Mouse (Mus musculus): ENCODE measurements around the gene Prune1. TPM values are rescaled to one million over a fixed set of nuclear protein-coding genes. Genes with fewer than 3 reads are reported as not detected.

The Prune1 gene
- polyA plus RNA-seq, 1 experiment from 2014 or later, result 9.0 TPM

DNA sequence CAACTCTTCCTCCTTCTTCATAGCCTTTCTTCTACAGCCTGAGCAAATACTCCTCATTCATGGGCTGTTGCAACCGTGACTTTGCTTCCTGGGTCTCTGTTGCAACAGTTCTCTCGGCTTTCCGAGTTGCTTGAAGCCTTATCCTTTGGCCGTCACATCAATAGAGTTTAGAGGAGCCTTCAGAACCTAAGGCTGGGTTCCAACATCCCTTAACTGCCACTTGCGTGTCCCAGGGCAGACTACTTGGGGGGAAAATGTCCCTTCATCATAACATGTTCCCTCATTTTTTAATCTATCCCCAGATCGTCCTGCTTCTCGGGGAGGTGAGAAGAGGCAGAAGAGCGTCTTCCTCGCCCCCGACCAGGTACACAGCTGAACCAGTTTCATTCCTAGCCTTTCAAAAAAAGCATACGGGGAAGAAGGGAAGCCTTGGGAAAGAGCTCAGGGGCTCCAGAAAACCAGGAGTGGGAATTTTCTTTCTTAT, 547 bp upstream of the Prune1 start:
- peak; percentile 64 for DNase-seq (ENCODE audit: low spot score)

DNA sequence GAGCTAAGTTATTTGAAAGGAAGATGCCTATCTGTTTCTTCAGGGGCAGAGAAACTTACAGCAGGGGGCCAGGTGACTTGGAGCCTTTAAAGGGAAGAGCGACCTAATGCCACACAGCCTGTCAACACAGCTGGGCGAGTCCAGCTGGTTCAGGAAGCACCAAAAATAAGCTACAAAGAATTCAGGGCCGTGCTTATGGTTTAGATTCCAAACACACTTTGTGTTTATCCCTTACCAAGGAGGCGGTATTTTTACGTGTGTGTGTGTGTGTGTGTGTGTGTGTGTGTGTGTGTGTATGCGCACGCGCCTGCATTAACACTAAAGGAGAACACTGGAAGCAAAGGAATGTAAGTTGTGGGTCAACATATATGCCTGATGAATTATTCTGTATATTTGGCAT, 1.1 kb downstream of the Prune1 start:
- DNase-seq (ENCODE audit: low spot score), result peak; percentile 49

DNA sequence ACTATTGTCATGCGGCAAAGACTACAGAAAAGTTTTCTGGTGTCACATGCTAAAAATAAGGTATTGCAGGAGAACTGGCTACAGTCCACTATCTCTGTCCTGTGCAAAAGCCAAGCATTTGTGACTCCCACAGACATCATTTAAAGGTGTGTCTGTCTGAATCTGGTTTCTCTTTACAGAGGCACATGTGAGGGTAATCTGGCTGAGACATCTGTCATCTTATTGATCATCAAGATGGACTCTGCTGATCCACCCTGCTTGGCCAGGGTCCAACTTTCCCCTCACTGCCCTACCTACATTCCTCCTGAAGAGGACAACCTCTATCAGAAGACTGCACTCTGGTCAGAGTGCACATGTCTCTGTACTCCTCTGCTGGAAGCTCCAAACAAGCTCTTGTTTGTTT, 4.7 kb downstream of the Prune1 start:
- DNase-seq (ENCODE audit: low spot score), result no peak

DNA sequence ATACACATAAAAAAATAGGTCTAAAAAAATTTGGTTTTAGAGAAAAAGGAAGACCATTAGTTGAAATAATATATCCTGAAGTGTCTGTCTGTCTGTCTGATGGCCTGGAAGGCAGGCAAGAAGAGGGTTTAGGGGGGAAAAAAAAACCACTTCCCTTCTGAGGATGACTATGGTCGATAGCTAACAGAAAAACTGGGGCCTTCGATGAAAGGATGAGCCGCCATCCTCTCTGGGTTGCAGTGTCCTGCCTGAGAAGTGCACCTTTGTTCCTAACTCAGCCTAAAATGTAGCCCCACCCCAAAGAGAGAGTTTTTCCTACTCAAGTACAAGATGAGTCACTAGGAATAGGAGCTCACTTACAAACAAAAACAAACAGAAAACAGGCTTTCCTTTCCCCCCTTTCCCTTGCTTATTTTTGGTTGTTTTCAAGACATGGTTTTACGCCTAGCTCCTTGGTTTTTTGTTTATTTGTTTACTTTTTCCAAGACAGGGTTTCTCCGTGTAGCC, 5.4 kb downstream of the Prune1 start:
- DNase-seq (ENCODE audit: low spot score), result peak; percentile 35

DNA sequence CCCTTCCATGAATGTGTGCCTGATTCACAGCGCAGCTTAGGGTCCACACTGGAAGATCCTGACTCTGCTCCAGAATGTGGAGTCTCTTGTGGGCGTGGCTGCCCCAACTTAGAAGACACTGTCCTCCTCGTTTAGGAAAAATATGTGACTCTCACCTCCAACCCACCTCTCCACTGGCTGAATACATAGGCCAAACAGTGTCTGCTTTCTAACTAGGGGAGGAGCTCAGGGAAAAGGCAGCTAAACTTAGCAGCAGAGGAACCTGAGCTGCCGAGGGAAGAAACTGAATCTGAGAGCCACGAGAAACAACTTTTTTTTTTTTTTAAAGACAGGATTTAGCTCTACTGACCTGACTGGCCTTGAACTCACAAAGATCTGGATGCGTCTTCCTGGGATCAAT, 6.7 kb downstream of the Prune1 start:
- DNase-seq (ENCODE audit: low spot score), result no peak

DNA sequence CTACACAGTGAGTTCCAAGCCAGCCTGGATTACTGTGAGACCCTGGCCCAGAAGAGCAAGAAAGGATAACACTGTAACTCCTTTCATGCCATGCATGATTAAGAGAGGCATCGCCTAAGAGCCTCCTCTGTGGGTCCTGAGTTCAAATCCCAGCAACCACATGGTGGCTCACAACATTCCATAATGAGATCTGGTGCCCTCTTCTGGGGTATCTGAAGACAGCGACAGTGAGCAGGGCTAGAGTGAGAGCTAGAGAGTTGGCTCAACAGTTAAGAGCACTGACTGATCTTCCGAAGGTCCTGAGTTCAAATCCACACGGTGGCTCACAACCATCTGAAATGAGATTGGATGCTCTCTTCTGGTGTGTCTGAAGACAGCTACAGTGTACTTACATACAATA, 7.4 kb downstream of the Prune1 start:
- no peak for DNase-seq (ENCODE audit: low spot score)

DNA sequence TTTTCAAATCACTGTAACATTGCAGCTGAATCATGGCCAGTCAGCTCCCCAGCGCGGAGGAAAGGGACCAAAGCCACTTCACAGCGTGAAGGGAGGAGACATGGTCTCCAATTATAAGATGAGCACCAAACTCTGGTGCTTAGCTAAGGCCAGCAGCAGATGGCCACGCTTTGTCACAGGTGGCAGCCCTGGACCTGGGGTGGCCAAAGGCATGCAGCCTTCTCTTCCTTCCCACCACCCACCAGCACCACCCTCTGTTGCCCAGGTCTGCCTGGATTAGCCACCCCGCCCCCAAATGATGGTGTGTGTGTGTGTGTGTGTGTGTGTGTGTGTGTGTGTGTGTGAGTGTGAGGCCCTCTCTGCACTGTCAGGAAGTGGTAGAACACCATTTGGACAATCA, 8.4 kb downstream of the Prune1 start:
- no peak for DNase-seq (ENCODE audit: low spot score)

DNA sequence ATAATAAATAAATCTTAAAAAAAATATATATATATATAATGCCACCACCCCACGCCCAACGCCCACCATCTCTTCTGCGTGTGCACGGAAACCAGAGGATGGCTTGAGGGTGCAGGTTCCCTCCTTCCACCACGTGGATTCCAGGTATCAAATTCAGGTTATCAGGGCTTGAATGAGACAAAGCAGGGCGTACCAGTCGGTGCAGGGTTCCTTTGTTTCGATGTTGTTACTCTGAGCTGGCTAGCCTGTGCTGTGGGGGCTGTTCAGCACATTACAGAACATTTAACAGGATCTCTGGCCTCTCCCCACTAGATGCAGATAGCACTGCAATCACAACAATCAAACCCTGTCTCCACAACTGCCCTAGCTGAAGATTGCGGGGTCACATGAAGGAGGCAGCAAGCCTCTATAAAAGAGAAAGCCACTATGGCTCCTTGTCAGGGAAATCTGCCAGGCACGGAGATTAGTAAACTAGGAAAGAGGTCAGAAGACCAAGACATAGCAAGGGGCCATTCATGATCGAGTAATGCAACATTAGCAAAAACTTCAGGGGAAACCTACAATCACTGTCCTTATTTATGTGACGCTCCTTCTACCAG, 11.0 kb downstream of the Prune1 start:
- no peak for DNase-seq (ENCODE audit: low spot score)

DNA sequence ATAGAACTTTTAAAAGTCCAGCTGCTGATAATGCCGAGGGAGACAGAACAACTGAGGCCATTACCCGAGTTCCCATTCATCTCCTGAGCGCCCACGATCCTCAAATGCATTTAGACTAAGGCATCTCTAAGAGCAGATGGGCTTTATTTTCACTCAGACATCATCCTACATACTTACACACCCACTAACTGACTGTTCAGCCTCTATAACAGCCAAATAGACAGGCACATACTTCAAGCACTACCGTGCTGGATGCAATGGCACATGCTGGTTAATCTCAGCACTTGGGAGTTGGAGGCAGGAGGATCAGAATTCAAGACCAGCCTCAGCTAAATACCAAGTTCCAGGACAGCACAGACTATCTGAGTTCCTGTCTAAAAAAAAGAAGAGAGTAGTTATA, 12.1 kb downstream of the Prune1 start:
- DNase-seq (ENCODE audit: low spot score), result no peak

DNA sequence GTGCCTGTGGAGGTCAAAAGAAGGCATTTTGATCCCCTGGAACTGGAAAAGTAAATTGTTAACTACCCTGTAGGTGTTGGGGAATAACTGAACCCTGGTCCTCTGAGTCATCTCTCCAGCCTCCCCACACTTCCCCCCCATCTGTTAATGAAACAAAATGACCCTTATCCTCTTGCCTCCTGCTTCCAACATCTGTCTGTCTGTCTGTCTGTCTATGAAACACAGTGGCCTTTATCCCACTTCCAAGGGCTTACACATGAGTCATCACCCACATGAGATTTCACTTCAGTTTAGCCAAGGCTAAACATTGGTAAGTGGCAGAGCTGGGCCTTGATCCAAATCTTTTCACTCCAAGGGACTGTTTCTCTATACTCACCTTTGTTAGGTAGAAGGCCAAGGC, 14.0 kb downstream of the Prune1 start:
- no peak for DNase-seq (ENCODE audit: low spot score)

DNA sequence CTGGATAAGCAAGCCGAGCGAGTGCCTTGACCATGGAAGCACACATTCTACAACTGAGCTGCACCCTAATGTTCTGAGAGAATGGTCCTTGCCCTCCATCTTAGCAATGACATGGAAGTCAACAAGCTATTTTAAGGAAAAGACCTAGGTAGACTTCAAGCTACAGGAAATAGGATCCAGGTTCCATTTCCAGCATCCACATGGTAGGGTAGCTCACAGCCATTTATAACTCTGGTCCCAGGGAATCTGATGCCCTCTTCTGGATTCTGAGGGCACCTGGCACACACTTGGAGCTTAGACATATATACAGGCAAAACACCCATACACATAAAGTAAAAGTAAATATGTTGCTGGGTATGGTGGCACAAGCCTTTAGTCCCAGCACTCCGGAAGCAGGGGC, 15.8 kb downstream of the Prune1 start:
- DNase-seq (ENCODE audit: low spot score), result no peak

DNA sequence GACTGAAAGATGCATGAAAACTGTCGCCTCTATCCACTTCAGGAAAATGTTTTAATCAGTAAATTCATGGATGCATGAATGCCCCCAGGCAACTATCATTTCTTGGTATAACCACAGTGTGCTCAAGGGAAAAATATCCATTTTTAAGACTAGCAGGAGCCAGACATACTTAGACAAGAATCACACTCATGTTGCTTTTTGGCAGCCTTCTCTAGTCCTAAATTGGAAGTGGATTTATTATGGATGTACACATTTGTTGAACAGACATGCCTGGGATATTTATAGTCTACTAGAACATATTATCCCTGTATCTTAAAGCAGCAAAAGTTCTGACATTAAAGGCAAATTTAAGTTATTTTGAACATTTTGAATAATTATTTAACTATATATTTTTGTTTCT, 17.2 kb downstream of the Prune1 start:
- no peak for DNase-seq (ENCODE audit: low spot score)

DNA sequence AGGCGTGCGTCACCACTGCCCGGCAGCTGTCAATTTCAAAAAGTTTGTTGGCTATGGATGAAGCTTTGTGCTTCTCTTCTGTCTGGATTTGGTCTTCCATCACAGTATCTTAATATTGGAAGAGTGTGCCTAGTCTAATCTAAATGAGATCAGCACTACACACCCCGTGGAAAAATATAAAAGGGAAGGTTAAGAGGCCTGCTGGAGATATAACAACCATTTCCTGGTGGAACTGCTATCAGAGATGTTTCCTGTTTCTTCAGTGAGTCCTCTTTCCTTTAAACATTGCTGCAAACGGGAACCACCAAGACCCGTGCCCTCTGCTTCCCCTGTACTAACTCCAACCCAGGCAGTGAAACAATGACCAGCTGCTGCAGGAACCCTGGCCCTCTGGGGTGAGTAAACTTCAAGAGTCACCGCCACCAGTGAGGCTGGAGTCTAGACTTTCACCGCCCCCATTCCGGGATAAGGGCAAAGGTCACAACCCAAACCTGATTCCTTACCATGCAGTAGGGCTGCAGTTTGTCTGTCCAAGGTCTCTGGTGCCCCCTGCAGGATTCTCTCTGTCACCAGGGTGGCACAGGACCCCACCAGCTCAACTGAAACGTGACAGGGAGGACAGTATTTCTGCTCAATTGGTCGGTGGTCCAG, 18.7 kb downstream of the Prune1 start:
- peak; percentile 76 for DNase-seq (ENCODE audit: low spot score)

DNA sequence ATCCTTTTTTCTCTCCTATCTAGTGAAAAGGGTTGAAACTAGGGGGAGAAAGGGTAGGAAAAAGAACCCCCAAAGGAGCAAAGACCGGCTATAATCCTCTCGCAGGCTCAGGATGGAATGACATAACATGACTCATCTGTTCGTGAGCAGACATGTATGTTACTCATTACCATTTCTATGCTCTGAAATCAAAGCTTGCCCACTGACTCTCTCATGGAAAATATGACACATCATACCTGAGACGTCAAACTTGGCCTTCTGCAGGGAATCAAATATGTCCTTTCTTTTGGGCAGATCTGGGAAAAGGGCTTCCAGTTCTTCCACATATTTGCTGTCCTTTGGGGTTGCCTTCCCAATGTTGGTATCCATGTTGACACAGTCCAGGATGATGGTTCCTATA, 19.9 kb downstream of the Prune1 start:
- DNase-seq (ENCODE audit: low spot score), result no peak

DNA sequence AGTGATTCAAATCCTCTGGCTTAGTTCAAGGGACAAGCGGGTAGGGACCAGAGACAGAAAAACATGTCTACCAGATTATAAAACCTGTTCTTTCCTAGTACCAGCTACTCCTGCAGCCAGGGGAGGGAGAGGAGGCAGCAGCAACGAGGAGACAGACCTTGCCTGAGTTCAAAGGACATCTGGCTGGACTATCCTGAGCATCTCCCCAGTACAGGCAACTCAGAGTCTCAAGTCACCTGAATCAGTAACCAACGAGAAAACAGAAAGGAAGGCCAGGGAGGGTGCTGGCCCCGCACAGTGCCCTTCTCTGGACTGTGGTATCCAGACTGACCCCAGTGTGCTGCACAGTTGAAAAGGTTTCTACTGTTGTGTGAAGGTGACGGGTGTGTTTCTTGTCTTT, 24.9 kb downstream of the Prune1 start:
- no peak for DNase-seq (ENCODE audit: low spot score)

DNA sequence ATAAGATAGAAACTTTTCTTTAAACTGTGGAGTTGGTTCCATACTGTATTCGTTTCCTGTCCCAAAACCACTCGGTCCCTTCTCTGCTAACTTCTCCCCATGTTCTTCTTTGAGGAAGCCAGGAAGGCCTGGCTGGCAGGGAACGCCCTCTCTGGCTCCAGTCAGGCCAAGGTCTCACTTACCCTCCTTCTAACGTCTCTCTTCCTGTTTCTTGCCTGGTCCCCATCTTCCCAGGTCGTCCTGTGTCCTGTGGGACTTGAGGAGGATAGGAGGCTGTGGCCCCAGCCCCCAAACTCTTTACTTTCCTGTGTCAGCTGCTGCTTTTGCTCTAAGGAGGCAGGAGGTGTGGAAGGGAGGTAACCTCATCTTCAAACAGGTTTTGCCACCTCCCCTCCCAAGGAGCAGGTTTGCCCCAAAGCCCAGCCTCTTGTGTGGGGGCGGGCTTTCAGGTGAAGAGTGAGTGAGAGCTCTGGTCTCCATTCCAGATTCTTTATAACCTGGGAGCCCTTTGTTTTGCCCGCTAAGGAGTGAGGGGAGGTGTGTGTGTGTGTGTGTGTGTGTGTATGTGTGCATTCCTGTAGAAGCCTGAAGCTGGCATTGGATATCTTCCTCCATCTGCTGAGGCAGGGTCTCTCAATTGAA, 31.0 kb downstream of the Prune1 start, which contains the start of gene Bnipl:
TSS of gene Bnipl (minus strand) at position 411 of the 642 bp plus-strand sequence.
- DNase-seq (ENCODE audit: low spot score), result no peak

DNA sequence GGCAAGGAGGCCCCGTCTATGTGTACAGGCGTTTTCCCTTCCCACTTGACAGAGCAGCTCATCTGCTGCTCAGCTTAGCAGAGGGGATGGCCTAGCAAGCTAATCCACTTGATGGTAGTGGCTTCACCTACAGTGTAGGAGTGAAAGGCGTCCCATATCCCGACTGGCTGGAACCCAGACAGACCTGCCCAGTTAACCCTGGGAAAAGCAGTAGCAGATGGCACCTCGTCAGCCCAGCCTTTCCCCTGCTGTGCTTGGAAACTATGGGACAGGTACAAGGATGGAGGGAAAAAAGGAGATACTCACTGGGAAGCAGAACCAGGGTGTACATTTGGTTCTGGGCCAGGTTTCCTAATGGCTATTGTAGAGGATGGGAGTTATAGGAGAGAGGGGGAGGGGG, 31.5 kb downstream of the Prune1 start:
- DNase-seq (ENCODE audit: low spot score), result no peak

DNA sequence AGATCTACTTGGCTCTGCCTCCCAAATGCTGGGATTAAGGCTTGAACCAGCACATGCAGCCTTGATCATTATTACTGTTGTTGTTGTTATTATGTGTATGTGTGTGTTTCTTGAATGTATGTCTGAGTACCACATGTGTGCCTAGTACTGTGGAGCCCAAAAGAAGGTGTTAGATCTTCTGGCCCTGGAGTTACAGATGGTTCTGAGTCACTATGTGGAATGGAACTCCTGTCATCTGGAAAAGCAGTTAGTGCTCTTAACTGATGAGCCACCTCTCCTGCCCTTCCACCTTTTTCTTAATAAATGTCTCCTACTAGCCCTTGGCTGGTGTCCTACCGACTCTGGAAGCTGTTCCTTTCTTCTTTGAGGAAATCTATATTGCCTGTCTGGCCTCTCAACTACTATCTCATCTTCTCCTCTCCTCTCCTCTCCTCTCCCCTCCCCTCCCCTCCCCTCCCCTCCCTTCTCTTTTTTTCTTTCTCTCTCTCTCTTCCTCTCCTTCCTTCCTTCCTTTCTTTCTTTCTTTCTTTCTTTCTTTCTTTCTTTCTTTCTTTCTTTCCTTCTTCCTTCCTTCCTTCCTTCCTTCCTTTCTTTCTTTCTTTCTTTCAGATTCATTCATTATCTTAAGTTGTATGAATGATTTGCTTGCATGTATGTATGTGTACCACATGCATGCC, 34.1 kb downstream of the Prune1 start:
- DNase-seq (ENCODE audit: low spot score), result no peak

DNA sequence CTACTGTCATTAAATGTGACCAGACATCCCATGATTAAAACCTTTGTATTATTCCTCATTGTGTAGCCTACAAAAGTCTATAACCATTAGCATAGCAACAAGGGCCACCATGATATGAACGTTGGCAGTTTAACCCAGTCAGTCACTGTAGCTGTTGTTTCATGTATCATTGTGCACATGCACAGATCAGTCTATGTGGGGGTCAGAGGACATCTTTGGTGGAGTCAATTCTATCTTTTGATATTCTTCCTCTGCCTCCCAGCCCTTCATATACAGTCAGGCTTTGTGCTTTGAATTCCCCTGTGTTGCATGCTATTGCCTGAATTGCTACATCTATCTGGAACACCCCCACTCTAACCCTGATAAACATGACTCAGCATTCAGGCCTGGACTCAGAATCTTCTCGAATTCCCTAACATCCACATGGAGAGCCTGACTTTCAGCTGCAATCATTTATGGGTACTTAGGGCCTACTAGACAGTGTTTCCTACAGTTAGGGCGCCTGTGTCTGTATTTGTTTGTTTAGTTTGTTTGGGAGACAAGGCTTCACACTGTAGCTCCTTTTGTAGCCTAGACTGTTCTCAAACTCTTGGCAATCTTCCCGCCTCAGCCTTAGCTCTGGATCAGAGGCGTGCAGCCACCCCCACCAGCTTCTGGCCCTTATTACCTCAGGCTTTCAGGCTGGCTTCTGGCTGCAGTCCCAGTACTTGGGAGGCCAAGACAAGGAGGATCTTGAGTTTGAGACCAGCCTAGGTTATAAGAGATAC, 35.2 kb downstream of the Prune1 start:
- no peak for DNase-seq (ENCODE audit: low spot score)

DNA sequence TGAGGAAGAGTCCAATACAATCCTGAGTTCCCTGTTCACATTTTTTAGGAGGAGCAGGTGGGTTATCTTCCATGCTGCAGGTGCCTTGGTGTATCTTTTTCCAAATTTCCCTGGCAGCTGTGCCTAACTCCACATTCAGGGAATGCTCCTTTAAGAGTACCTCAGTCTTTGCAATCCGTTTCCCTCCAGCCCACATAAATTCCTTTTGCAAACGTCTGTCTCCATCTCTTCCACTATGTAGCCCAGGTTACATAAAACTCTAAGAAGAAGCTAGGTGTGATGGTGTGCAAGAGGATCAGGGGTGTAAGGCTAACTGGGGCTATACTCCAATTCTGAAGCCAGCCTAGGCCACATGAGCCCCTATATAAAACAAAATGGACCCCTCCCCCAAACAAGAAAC, 38.8 kb downstream of the Prune1 start:
- DNase-seq (ENCODE audit: low spot score), result no peak

DNA sequence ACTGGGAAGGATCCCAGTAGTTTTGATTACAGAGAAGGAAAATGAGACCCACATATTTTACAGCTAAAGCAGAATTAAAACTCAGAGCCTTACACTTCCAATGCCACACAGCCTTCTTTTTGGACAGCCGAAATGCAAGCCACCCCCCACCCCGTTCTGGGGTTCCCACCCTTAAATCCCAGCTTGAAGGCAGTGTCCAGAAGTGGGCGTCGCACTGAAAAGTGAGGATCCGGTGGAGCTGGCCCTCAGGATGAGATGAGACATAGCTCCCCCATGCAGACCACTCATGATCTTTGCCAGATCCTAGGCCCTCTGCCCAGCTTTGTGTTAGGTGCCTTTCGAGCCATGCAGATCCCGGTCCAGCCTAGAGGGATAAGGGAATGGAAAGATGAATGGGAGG, 40.4 kb downstream of the Prune1 start, which contains the start of gene Gm128:
TSS of gene Gm128 (minus strand) at position 101 of the 400 bp plus-strand sequence.
- no peak for DNase-seq (ENCODE audit: low spot score)

Measured in thymus, postnatal 0 days (tissue).